Mouse (Mus musculus): ENCODE data around the gene Fdx1l. TPM values are rescaled to one million over a fixed set of nuclear protein-coding genes. Genes with fewer than 3 reads are reported as not detected.

The Fdx1l gene
- polyA plus RNA-seq, 1 experiment, result 41.9 TPM

DNA sequence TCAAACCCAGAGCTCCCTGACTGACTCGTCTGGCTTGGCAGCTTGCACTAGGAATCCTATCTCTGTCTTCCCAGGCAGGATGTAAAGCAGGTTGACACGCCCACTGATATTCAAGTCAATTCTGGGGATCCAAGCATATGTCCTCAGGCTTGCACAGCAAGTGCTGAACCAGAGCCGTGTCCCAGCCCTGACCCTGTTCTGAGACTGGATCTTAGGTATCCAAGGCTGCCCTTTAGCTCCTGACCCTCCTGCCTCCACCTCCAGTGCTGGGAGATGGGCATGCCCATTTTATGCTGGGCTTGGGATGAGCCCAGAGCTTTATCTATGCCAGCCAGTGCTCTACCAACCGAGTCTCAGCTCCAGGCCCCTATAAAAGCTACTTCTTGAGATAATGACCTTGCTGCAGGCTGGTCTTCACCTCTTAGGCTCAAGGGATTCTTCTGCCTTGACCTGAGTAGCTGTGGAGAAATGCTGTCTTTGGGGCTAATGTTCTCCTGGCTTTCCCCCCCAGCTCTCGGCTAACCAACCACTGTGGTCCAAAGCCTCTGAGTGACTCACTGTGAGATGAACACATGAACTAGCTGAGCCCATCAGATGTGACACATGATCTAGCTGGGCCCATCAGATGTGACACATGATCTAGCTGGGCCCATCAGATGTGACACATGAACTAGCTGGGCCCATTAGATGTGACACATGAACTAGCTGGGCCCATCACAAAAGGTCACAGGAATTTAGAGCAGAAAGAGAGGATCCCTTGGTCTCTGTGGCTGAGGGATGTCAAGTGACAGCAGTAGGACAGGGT, 32.5 kb upstream of the Fdx1l start:
- 60% methylated on average over 5 of the region's 5 CpGs for WGBS
- H3K4me1 ChIP-seq (ENCODE audit: control insufficient read depth, insufficient read depth, low read length), result peaks cover 2% of the 10 kb centered on the region; the same call in 1 of the 2 replicates
- peak overlapping the region; percentile 31 for H3K27ac ChIP-seq (ENCODE audit: control insufficient read depth, insufficient read depth, low read depth, low read length, poor library complexity)
- TF ChIP-seq POLR2A (IDR thresholded peaks at IDR 0.05; ENCODE audit: borderline replicate concordance, control insufficient read depth, low read depth, low read length), result no peak
- no peak for TF ChIP-seq CTCF (IDR thresholded peaks at IDR 0.05; ENCODE audit: control insufficient read depth, insufficient read depth, low read length)
- H3K4me3 ChIP-seq (replicated peaks; ENCODE audit: control insufficient read depth, low read depth, low read length), result no peak overlapping the region

DNA sequence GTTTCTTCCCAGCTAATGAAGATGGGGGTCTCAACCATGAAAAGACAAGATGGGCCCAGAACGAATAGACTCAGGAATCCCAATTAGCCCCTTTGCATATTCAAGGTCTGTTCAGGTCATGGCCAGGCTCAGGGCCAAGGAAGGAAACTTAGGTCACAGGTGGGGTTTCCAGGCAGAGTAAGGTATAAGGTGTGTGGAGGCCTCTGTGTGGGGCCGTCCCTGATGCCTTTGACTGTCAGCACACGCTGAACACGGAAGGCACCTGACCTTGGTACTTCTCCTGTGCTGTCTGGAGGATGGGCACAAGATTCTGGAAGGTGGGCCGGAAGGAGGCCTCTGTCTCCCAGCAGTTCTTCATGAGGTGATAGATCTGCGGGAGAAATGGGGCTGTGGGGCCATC, 31.4 kb upstream of the Fdx1l start:
- Histone ChIP-seq H3K4me1 (ENCODE audit: control insufficient read depth, insufficient read depth, low read length) (peaks cover 2% of the 10 kb centered on the region; the same call in 1 of the 2 replicates), H3K4me3 (replicated peaks; ENCODE audit: control insufficient read depth, low read depth, low read length) (no peak overlapping the region), H3K27ac (ENCODE audit: control insufficient read depth, insufficient read depth, low read depth, low read length, poor library complexity) (no peak overlapping the region)
- WGBS, result 90% methylated on average over 6 of the region's 6 CpGs
- TF ChIP-seq POLR2A (IDR thresholded peaks at IDR 0.05; ENCODE audit: borderline replicate concordance, control insufficient read depth, low read depth, low read length) (no peak), CTCF (IDR thresholded peaks at IDR 0.05; ENCODE audit: control insufficient read depth, insufficient read depth, low read length) (no peak)

DNA sequence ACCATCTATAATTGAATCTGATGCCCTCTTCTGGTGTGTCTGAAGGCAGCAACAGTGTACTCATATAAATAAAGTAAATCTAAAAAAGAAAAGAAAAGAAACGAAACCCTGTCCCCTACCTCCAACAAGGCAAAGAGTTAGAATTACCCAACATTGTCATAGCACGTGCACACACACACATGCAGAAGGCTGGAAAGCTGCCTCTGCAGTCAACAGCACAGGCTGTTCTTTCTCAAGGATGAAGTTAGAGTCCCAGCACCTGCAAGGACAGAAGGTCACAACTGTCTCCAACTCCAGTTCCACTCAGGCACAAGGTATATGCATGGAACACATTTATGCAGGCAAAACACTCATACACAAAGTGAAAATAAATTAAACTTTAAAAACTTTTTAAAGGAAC, 28.7 kb upstream of the Fdx1l start:
- Histone ChIP-seq H3K4me1 (ENCODE audit: control insufficient read depth, insufficient read depth, low read length) (peaks cover 2% of the 10 kb centered on the region; the same call in 1 of the 2 replicates), H3K27ac (ENCODE audit: control insufficient read depth, insufficient read depth, low read depth, low read length, poor library complexity) (no peak overlapping the region), H3K4me3 (replicated peaks; ENCODE audit: control insufficient read depth, low read depth, low read length) (no peak overlapping the region)
- WGBS, result 91% methylated on average over 2 of the region's 2 CpGs
- TF ChIP-seq CTCF (IDR thresholded peaks at IDR 0.05; ENCODE audit: control insufficient read depth, insufficient read depth, low read length) (no peak), POLR2A (IDR thresholded peaks at IDR 0.05; ENCODE audit: borderline replicate concordance, control insufficient read depth, low read depth, low read length) (no peak)

DNA sequence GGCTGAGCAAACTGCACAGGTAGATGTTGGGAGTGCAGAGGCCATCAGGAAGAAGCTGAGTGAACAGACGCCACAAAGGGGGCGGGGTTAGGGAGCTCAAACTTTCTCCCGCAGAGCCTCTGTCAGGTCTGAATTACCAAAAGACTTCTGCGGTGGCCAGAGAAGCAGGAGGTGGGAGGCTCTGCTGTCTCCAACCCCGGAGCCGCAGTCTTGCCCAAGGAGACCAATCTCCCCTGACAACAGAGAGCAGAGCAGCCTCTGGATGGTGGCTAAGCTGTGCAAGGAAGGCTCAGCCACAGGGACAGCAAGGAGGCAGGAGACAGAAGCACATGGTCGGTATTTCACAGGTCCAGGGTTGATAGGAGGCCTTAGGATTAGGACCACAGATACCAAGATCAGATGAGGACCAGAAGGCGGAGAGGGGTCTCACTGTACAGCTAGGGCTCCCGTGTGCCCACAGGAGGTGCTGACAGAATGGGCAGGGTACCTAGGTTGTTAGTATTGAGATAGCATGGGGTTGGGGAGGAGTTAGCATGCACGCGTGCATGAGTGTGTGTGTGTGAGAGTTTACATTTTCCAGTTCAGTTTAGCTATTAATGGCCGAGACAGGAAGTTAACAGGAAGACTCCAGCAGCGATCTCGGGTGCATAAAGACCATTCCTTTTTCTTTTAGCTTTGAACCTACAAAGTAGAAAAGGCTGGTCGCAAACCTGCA, 27.2 kb upstream of the Fdx1l start:
- Histone ChIP-seq H3K4me1 (ENCODE audit: control insufficient read depth, insufficient read depth, low read length) (peaks cover 2% of the 10 kb centered on the region; the same call in 1 of the 2 replicates), H3K27ac (ENCODE audit: control insufficient read depth, insufficient read depth, low read depth, low read length, poor library complexity) (no peak overlapping the region), H3K4me3 (replicated peaks; ENCODE audit: control insufficient read depth, low read depth, low read length) (no peak overlapping the region)
- WGBS, result 7% methylated on average over 15 of the region's 15 CpGs
- TF ChIP-seq CTCF (IDR thresholded peaks at IDR 0.05; ENCODE audit: control insufficient read depth, insufficient read depth, low read length) (no peak), POLR2A (IDR thresholded peaks at IDR 0.05; ENCODE audit: borderline replicate concordance, control insufficient read depth, low read depth, low read length) (no peak)

DNA sequence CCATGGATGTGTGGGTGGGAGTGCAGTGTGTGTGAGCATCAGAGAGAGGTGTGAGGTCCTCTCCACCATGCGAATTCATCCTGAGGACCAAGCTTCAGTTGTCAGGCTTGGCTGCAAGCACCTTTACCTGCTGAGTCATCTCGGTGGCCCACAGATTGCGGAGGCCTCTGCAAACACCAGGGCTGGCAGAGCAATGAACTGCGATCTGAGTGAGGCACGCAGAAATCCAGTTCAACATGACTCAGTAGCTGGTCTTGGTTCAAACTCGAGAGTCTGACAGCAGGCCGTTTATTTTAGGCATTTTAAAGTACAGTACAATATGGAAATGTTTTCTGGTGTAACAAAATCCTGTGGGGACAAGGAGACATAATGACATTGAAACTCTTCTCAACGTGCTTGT, 24.4 kb upstream of the Fdx1l start:
- 59% methylated on average over 8 of the region's 8 CpGs for WGBS
- Histone ChIP-seq H3K4me1 (ENCODE audit: control insufficient read depth, insufficient read depth, low read length) (no peaks in the 10 kb centered on the region; the same call in 1 of the 2 replicates), H3K4me3 (replicated peaks; ENCODE audit: control insufficient read depth, low read depth, low read length) (no peak overlapping the region), H3K27ac (ENCODE audit: control insufficient read depth, insufficient read depth, low read depth, low read length, poor library complexity) (no peak overlapping the region)
- TF ChIP-seq POLR2A (IDR thresholded peaks at IDR 0.05; ENCODE audit: borderline replicate concordance, control insufficient read depth, low read depth, low read length) (no peak), CTCF (IDR thresholded peaks at IDR 0.05; ENCODE audit: control insufficient read depth, insufficient read depth, low read length) (no peak)

DNA sequence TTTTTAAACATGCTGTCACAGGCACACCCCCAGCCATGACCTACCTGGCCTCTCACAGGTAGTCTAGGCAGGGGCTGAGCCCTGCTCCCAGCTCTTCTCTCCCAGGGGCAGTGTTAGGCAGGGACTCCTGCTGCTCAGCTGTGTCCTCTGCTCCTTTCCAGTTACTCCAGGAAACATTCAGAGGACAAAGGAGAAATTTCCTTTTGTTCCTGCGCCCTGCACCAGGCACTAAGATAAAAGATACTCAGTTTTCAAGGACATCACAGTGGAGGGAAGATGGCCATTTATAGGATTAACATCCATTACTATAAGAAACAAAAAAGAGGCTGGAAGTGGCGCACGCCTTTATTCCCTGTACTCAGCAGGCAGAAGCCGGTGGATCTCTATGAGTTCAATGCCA, 22.5 kb upstream of the Fdx1l start:
- TF ChIP-seq POLR2A (IDR thresholded peaks at IDR 0.05; ENCODE audit: borderline replicate concordance, control insufficient read depth, low read depth, low read length), result no peak
- no peak for TF ChIP-seq CTCF (IDR thresholded peaks at IDR 0.05; ENCODE audit: control insufficient read depth, insufficient read depth, low read length)
- Histone ChIP-seq H3K4me3 (replicated peaks; ENCODE audit: control insufficient read depth, low read depth, low read length) (no peak overlapping the region), H3K4me1 (ENCODE audit: control insufficient read depth, insufficient read depth, low read length) (no peaks in the 10 kb centered on the region; the same call in 1 of the 2 replicates), H3K27ac (ENCODE audit: control insufficient read depth, insufficient read depth, low read depth, low read length, poor library complexity) (no peak overlapping the region)
- WGBS, result 96% methylated on average over 4 of the region's 4 CpGs

DNA sequence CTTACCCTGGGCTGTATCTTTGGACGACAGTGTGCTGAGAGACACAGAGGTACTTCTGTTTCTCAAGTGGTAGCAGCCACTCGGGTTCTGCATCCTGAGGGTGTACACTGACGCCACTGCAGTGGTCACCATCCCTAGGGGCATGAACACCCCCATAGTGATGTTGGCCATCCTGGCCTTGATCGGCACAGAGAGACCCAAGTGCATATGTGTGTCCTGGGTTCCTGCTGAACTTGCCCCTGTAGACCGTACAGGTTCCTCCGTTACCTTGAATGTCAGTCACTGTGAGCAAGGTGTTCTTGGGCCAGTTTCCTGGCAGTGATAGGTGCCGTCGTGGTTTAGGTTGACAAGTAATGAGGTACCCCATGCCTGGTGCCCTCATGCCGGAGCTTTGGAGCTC, 20.0 kb upstream of the Fdx1l start:
- WGBS, result 89% methylated on average over 9 of the region's 9 CpGs
- TF ChIP-seq POLR2A (IDR thresholded peaks at IDR 0.05; ENCODE audit: borderline replicate concordance, control insufficient read depth, low read depth, low read length), result no peak
- TF ChIP-seq CTCF (IDR thresholded peaks at IDR 0.05; ENCODE audit: control insufficient read depth, insufficient read depth, low read length), result no peak
- peaks cover 2% of the 10 kb centered on the region; the same call in 1 of the 2 replicates for H3K4me1 ChIP-seq (ENCODE audit: control insufficient read depth, insufficient read depth, low read length)
- no peak overlapping the region for H3K4me3 ChIP-seq (replicated peaks; ENCODE audit: control insufficient read depth, low read depth, low read length)
- no peak overlapping the region for H3K27ac ChIP-seq (ENCODE audit: control insufficient read depth, insufficient read depth, low read depth, low read length, poor library complexity)

DNA sequence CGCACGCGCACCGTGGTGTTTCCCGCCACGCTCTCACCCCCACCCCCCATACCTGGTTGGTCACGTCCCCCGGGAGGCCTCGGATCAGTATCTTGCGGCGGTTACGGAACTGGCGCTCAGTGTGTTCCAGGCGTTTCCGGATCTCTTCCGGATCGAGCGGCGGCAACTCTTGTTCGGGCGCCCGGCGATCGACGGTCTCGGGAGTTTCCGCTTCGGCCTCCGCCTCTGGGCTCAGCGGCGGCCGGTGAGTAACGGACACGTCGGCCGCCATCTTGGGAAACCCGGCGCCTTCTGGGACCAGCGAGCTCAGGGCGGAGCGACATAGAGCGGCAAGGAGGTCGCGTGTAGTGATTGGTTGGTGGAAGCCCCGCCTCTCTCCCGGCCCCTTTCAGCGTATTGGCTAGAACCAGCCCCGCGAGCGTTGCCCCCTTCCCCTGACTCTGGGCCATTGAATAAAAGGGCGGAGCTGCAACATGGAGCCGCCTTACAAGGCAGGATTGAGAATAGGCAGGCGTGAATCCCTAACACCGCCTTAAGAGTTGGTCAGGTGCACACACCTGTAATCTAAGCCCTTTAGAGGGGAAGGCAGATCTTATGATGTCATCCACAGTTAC, 18.4 kb upstream of the Fdx1l start, which contains the start of the genes Gm38431 and Raver1:
Gm38431 (minus strand) TSS at position 291 of the 614 bp plus-strand sequence.
Raver1 (minus strand) TSS at position 302 of the 614 bp plus-strand sequence.
- TF ChIP-seq POLR2A (IDR thresholded peaks at IDR 0.05; ENCODE audit: borderline replicate concordance, control insufficient read depth, low read depth, low read length) (peak; percentile 87), CTCF (IDR thresholded peaks at IDR 0.05; ENCODE audit: control insufficient read depth, insufficient read depth, low read length) (0 out of 2 replicates have a peak, but pooled peaks have one; percentile 3)
- Histone ChIP-seq H3K4me1 (ENCODE audit: control insufficient read depth, insufficient read depth, low read length) (peaks cover 2% of the 10 kb centered on the region; the same call in 1 of the 2 replicates), H3K4me3 (replicated peaks; ENCODE audit: control insufficient read depth, low read depth, low read length) (peak within 1 kb of the TSS; percentile 80), H3K27ac (ENCODE audit: control insufficient read depth, insufficient read depth, low read depth, low read length, poor library complexity) (peak within 1 kb of the TSS; percentile 86)
- 0% methylated on average over 54 of the region's 54 CpGs for WGBS
